Mouse (Mus musculus) cortical plate, adult 2 months (tissue): ENCODE results near the gene Cysltr1.

Experiments
- CTCF ChIP-seq: fragments of 200-500 bp; IDR thresholded peaks from 2 replicates; pipeline ENCODE4 v1.5.1; 2011; ENCODE audit warnings: mild to moderate bottlenecking, control low read depth, low read length; ENCODE audit not compliant: insufficient read depth; ENCODE audit errors: extremely low read depth
- POLR2A ChIP-seq: fragments of 200-500 bp; IDR thresholded peaks from 2 replicates; pipeline ENCODE4 v1.6.1; 2011; ENCODE audit warnings: mild to moderate bottlenecking, low read length, control low read depth; ENCODE audit not compliant: insufficient read depth; ENCODE audit errors: extremely low read depth

GRCm38 (mm10) chrX:106623667-106624066, 20.2 kb upstream of the Cysltr1 start:
- TF ChIP-seq POLR2A (no peak), CTCF (no peak)
